Mouse (Mus musculus) limb, embryonic 11.5 days (tissue): ENCODE measurements around the gene Zhx3. TPM values are rescaled to one million over a fixed set of nuclear protein-coding genes. Genes with fewer than 3 reads are reported as not detected.

Experiments
- ATAC-seq: fragments of 200-750 bp; cut with Nextera tagmentation; 2 replicates; pipeline ENCODE4 v1.8.0; 2017; ENCODE audit warnings: low read depth; ENCODE audit not compliant: insufficient number of reproducible peaks, low FRiP score, low TSS enrichment
- DNase-seq: peaks from one replicate; pipeline ENCODE4 v3.0.0-alpha.2; 2015; ENCODE audit warnings: low spot score
- H3K27ac ChIP-seq: fragments of 300-500 bp; sonication (generic); replicated peaks from 2 replicates; pipeline ENCODE4 v1.5.1; 2014; ENCODE audit warnings: low read depth, mild to moderate bottlenecking, low read length
- H3K27me3 ChIP-seq: fragments of 300-500 bp; sonication (generic); 2 replicates; pipeline ENCODE4 v1.6.1; 2014; ENCODE audit warnings: mild to moderate bottlenecking, low read length, mixed read lengths; ENCODE audit not compliant: control insufficient read depth, insufficient read depth
- H3K36me3 ChIP-seq: fragments of 300-500 bp; sonication (generic); 2 replicates; pipeline ENCODE4 v1.6.1; 2014; ENCODE audit warnings: mild to moderate bottlenecking, low read length, moderate library complexity, mixed read lengths; ENCODE audit not compliant: control insufficient read depth, insufficient read depth
- H3K4me1 ChIP-seq: fragments of 300-500 bp; sonication (generic); 2 replicates; pipeline ENCODE4 v1.6.1; 2014; ENCODE audit warnings: low read length, mixed read lengths; ENCODE audit not compliant: control insufficient read depth, insufficient read depth
- H3K4me2 ChIP-seq: fragments of 300-500 bp; sonication (generic); 2 replicates; pipeline ENCODE4 v1.6.1; 2014; ENCODE audit warnings: low read depth, mild to moderate bottlenecking, moderate library complexity; ENCODE audit not compliant: severe bottlenecking
- H3K4me3 ChIP-seq: fragments of 300-500 bp; sonication (generic); 2 replicates; pipeline ENCODE4 v1.5.1; 2014; ENCODE audit warnings: low read depth, low read length
- H3K9ac ChIP-seq: fragments of 300-500 bp; sonication (generic); 2 replicates; pipeline ENCODE4 v1.6.1; 2014; ENCODE audit warnings: mild to moderate bottlenecking, low read length
- H3K9me3 ChIP-seq: fragments of 300-500 bp; sonication (generic); 2 replicates; pipeline ENCODE4 v1.6.1; 2016; ENCODE audit warnings: low read length; ENCODE audit not compliant: control insufficient read depth
- WGBS: fragments of 180-500 bp; shearing (Covaris S2); extraction: QIAGEN DNeasy Blood & Tissue Kit; methylation state at CpG from one replicate; pipeline ENCODE4 v1.1.7; 2014; 5-methylcytosine and 5-hydroxymethylcytosine counted together
- polyA plus RNA-seq: library from polyadenylated mRNA; unstranded; fragments of >200 nt; fragmentation: Nextera tagmentation; extraction: Ambion mirVana; gene quantifications from 2 replicates; pipeline ENCODE4 v1.2.1, GENCODE M21; 2014

The Zhx3 gene
- polyA plus RNA-seq, 1 experiment from 2014 or later: 8.2 TPM

DNA sequence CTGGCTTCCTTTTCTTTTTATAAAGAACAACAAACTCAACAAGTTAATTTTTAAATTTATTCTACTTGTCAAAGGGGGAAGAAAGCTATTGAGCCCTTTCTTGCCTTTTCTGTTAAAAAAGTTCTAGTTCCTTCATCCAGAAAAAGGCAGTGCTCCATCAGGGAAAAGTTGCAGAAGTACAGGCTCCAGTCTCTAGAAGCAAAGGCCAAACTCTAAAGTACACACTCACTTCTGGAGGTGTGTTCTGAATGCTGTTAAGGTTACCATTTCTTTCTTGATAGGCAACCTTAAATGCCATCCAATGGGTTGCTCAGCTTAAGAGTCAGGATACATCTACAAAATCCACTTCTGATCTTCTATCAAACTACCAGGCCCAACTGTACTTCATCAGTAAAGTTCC lies 83.1 kb downstream of the Zhx3 start:
- no peak overlapping the region for H3K27ac ChIP-seq
- ATAC-seq: no peak

DNA sequence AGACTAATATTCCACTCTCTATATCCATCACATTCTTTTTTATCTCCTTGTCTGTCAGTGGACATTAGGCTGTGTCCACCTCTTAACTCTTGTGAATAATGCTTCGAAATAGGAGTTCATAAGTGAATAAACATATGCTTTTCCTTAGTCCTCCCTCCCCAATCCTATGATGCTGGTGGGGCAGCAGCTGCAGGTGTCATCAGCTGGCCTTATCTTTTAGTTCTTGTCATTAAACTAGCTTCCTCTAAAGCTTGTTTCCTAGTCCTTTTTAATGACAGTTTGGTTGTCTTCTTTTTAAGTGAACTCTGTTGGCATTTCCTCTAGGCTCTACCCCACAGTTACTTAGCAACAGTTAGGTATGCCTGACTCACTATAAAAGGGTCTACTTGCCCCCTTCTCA lies 83.8 kb downstream of the Zhx3 start:
- H3K4me3 ChIP-seq: no peak overlapping the region
- WGBS: 94% methylated on average over 1 of the region's 1 CpGs
- no peaks in the 10 kb centered on the region for H3K36me3 ChIP-seq
- ATAC-seq: no peak
- H3K9me3 ChIP-seq: no peaks in the 10 kb centered on the region
- H3K27ac ChIP-seq: no peak overlapping the region
- no peak for DNase-seq
- no peak overlapping the region for H3K4me2 ChIP-seq
- H3K27me3 ChIP-seq: no peaks in the 10 kb centered on the region
- no peaks in the 10 kb centered on the region for H3K4me1 ChIP-seq
- H3K9ac ChIP-seq: no peak overlapping the region

More for the DNA sequence above, 83.1 kb downstream of the Zhx3 start:
- no peaks in the 10 kb centered on the region for H3K9me3 ChIP-seq
- no peak overlapping the region for H3K4me2 ChIP-seq
- no peaks in the 10 kb centered on the region for H3K36me3 ChIP-seq
- H3K27me3 ChIP-seq: no peaks in the 10 kb centered on the region
- no peak for DNase-seq
- H3K4me3 ChIP-seq: no peak overlapping the region
- no peak overlapping the region for H3K9ac ChIP-seq
- no peaks in the 10 kb centered on the region for H3K4me1 ChIP-seq

DNA sequence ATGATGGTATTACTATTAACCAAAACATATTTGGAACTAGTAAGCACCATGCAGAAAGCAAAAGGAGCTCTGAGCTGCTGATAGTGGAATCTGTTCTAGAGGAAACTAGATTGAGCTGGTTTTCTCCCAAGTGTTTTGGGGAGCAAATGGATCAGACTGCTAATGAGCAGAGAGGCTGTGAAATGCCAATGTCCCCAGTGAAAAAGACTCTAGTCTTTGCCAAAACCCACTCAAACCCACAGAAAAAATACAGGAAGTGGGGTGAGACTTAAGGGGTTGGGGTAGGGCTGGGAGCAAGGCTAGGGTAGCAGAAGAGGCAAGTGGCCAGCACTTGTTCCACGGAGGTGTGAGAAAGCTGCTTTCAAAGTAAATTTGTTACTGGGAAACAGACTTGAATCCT lies 86.5 kb downstream of the Zhx3 start:
- Histone ChIP-seq H3K9ac (no peak overlapping the region), H3K27ac (no peak overlapping the region), H3K9me3 (no peaks in the 10 kb centered on the region), H3K27me3 (no peaks in the 10 kb centered on the region), H3K4me2 (no peak overlapping the region), H3K4me1 (no peaks in the 10 kb centered on the region), H3K4me3 (no peak overlapping the region), H3K36me3 (no peaks in the 10 kb centered on the region)
- ATAC-seq (no peak), DNase-seq (no peak)
- 78% methylated on average over 1 of the region's 1 CpGs for WGBS

DNA sequence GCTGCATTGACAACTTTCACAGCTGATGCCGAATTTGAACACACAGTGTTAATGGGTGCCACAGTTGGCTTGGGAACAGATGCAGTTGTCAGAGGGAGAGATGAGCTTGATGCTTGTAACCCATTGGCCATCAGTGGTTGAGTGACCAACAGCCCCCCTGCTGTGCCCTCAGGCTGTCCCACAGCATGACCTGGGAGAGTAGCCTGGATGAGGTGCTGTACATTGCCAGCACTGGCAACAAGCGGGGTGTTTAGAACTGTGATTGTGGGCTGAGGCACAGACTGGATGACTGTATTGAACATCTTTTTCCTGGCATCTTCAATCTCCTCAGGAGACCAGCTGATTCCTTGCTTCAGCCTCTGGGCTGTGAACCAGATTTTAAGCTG lies 92.0 kb downstream of the Zhx3 start:
- H3K36me3 ChIP-seq: no peaks in the 10 kb centered on the region
- no peak overlapping the region for H3K9ac ChIP-seq
- no peak overlapping the region for H3K4me3 ChIP-seq
- ATAC-seq: no peak
- H3K27me3 ChIP-seq: no peaks in the 10 kb centered on the region
- 88% methylated on average over 2 of the region's 2 CpGs for WGBS
- H3K27ac ChIP-seq: no peak overlapping the region
- DNase-seq: no peak
- H3K9me3 ChIP-seq: no peaks in the 10 kb centered on the region
- no peaks in the 10 kb centered on the region for H3K4me1 ChIP-seq
- no peak overlapping the region for H3K4me2 ChIP-seq

DNA sequence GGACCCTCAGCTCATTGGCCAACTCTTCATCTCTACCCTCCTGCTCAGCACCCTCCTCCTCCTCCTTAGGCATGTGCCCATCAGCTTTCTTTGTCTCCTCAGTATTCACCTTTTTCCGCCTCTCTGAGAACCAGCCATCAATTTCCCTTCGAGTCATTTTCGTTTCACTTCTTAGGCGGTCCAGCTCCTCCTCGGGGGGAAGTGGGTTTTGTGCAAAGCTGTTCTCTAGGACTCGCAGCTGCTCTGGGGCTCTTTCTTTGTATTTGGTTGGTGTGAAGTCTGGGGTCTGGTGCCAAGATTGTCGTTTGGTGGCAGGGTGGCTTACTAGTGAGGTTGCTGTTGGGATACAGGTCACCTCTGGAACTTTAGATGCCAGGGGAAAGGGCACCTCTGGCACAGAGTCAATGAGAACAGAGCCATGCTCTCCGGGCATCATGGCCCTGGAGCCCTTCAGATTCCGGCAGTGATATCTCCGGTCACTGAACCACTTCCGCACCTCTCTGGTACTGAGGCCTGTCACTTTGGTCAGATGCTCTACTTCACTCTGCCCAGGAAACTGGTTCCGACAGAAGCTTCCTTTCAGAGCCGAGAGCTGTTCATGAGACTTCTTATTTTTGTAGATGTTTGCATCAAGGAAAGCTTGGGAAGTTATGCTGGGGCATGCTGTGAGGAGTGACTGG lies 92.5 kb downstream of the Zhx3 start:
- Histone ChIP-seq H3K36me3 (no peaks in the 10 kb centered on the region), H3K4me3 (no peak overlapping the region), H3K27ac (no peak overlapping the region), H3K9ac (no peak overlapping the region), H3K4me1 (no peaks in the 10 kb centered on the region), H3K27me3 (no peaks in the 10 kb centered on the region), H3K4me2 (no peak overlapping the region), H3K9me3 (no peaks in the 10 kb centered on the region)
- DNase-seq: no peak
- no peak for ATAC-seq
- WGBS: 93% methylated on average over 13 of the region's 13 CpGs

DNA sequence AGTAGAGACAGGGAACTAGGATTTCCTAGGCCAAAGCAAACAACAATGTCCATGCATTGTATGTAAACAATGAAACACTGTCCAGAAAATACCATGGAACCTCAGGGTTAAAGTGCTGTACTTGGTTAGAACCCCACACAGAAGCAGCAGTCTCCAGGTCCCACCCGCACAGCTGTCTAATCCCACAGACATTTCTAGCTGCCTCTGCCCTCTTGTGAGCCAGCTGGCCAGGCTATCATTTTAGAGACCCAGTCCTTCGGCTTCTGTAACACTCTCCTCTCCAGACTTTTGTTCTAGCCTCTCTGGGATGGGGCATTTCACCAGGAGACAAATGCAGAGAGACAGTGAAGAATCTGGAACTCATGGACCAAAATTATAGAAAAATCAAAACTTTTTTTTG lies 94.8 kb downstream of the Zhx3 start:
- ATAC-seq (no peak), DNase-seq (no peak)
- Histone ChIP-seq H3K9me3 (no peaks in the 10 kb centered on the region), H3K4me1 (no peaks in the 10 kb centered on the region), H3K27ac (no peak overlapping the region), H3K27me3 (no peaks in the 10 kb centered on the region), H3K4me3 (no peak overlapping the region), H3K9ac (no peak overlapping the region), H3K4me2 (no peak overlapping the region), H3K36me3 (no peaks in the 10 kb centered on the region)
- 87% methylated on average over 2 of the region's 2 CpGs for WGBS

DNA sequence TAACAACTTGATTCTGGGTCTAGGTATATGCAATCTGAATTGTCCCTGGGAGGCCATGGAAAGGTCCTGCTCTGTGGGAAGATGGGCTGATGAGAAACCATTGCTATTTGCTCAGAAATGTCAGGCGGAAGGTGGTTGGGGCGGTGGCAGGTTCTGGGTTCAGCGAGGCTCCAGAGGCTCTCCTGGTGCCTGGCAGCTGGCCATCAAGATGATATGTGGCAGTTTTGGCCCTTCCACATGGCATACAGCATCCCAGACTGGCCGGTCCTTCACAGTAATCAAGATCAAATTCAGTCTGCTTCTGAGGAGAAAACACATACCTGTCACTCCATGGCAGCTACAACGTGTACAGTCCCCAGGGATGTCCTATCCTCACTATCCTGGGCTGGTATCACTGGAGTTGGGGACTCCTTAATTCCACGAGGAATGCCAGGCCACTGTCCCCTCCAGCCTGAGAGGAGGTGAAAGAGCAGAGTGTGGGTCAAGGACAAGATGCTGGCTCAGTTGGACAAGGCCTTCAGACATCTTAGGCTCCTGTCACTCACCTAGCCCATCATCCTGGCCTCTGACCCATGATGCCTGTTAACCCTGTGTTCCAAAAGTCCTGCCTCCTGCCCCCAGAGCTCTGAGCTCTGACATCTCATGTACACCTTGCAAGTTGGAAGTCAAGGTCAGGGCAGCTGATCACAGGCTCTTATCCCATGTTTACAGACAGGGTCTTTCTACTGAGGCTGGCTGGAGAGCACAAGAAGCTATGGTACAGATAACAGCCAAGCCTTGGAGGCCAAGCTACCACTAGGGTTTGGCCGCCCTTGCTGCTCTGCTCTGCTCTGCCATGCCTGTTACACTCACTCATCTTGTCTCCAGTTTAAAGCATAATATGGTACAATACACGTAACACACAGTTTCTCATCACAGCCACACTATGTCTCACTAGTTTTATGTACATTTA lies 101.2 kb downstream of the Zhx3 start:
- Histone ChIP-seq H3K4me3 (no peak overlapping the region), H3K4me1 (no peaks in the 10 kb centered on the region), H3K27ac (no peak overlapping the region), H3K27me3 (no peaks in the 10 kb centered on the region), H3K36me3 (no peaks in the 10 kb centered on the region), H3K9me3 (no peaks in the 10 kb centered on the region), H3K4me2 (no peak overlapping the region), H3K9ac (no peak overlapping the region)
- WGBS: 86% methylated on average over 8 of the region's 8 CpGs
- ATAC-seq: no peak
- DNase-seq: no peak

DNA sequence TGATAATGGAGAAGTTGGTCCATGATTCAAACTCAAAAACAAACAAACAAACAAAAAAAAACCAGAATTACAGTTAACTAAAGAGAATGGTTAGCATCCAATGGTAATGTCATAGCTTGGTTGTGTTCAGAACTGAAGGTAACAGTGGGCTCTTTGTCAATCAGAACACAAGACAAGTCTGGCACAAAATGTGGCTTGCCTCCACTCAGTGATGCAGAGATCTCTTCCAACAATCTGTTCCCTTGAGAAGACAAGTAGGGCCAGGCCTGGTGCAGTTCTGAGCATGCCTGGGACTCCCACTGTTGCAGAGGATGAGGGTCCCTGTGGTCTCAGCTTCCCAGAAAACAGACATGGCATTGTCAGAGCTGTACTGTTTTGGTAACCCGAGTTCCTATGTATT lies 101.9 kb downstream of the Zhx3 start:
- DNase-seq (no peak), ATAC-seq (no peak)
- Histone ChIP-seq H3K4me1 (no peaks in the 10 kb centered on the region), H3K27me3 (no peaks in the 10 kb centered on the region), H3K27ac (no peak overlapping the region), H3K4me3 (no peak overlapping the region), H3K36me3 (no peaks in the 10 kb centered on the region), H3K9me3 (no peaks in the 10 kb centered on the region), H3K4me2 (no peak overlapping the region), H3K9ac (no peak overlapping the region)
- WGBS: 87% methylated on average over 1 of the region's 1 CpGs
